Mouse (Mus musculus) cortical plate, adult 2 months (tissue): ENCODE results near the gene Cyp26b1. TPM values are rescaled to one million over a fixed set of nuclear protein-coding genes. Genes with fewer than 3 reads are reported as not detected.
"Not testable (repeated sequence)": the region's sequence is repeated elsewhere in the genome, so short reads cannot be mapped to it uniquely, and the experiment has no call there.

ENCODE experiments used
- H3K27ac ChIP-seq: fragments of 200-500 bp; 2 replicates; pipeline ENCODE4 v1.5.1; 2012; ENCODE audit warnings: low read length, control low read depth, inconsistent platforms; ENCODE audit not compliant: insufficient read depth
- H3K4me1 ChIP-seq: fragments of 200-500 bp; 2 replicates; pipeline ENCODE4 v1.6.1; 2011; ENCODE audit warnings: low read length; ENCODE audit not compliant: control insufficient read depth, insufficient read depth
- H3K4me3 ChIP-seq: fragments of 200-500 bp; 2 replicates; pipeline ENCODE4 v1.5.1; 2011; ENCODE audit warnings: mild to moderate bottlenecking, low read length, control low read depth; ENCODE audit not compliant: insufficient read depth
- CTCF ChIP-seq: fragments of 200-500 bp; IDR thresholded peaks from 2 replicates; pipeline ENCODE4 v1.5.1; 2011; ENCODE audit warnings: mild to moderate bottlenecking, control low read depth, low read length; ENCODE audit not compliant: insufficient read depth; ENCODE audit errors: extremely low read depth
- POLR2A ChIP-seq: fragments of 200-500 bp; IDR thresholded peaks from 2 replicates; pipeline ENCODE4 v1.6.1; 2011; ENCODE audit warnings: mild to moderate bottlenecking, low read length, control low read depth; ENCODE audit not compliant: insufficient read depth; ENCODE audit errors: extremely low read depth
- polyA plus RNA-seq: library from polyadenylated mRNA; depleted of rRNA; stranded (reverse); fragments of >200 nt; gene quantifications from 2 replicates; pipeline ENCODE4 v1.2.3, GENCODE M21; 2012

Cyp26b1 gene
- polyA plus RNA-seq, 1 experiment: 1.8 TPM

DNA sequence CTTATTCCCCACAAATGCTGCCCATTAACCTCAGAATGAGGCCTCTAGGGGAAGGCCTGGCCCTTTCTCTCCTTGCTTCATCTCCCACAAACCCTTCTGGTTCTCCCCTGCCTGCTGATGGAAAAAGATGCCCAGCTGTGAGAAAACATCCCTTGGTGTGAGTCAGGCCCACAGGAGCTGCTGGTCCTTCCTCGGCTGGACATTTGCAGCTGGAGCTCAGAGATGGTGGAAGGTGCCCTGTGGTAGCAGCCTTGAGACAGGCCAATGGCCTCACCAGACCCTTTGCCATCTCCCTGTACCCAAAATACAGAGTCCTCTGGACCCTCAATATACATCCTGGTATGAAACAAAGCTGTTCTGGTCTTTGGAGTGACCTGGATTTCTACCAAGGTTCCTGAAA is 22.9 kb upstream of the Cyp26b1 start:
- Histone ChIP-seq H3K4me3 (no peak overlapping the region), H3K4me1 (no peaks in the 10 kb centered on the region), H3K27ac (no peak overlapping the region)
- TF ChIP-seq CTCF (no peak), POLR2A (no peak)

GRCm38 (mm10) chr6:84613561-84613960 is 19.9 kb upstream of the Cyp26b1 start:
- TF ChIP-seq CTCF: no peak
- Histone ChIP-seq H3K4me3 (no peak overlapping the region), H3K4me1 (no peaks in the 10 kb centered on the region), H3K27ac (no peak overlapping the region)

DNA sequence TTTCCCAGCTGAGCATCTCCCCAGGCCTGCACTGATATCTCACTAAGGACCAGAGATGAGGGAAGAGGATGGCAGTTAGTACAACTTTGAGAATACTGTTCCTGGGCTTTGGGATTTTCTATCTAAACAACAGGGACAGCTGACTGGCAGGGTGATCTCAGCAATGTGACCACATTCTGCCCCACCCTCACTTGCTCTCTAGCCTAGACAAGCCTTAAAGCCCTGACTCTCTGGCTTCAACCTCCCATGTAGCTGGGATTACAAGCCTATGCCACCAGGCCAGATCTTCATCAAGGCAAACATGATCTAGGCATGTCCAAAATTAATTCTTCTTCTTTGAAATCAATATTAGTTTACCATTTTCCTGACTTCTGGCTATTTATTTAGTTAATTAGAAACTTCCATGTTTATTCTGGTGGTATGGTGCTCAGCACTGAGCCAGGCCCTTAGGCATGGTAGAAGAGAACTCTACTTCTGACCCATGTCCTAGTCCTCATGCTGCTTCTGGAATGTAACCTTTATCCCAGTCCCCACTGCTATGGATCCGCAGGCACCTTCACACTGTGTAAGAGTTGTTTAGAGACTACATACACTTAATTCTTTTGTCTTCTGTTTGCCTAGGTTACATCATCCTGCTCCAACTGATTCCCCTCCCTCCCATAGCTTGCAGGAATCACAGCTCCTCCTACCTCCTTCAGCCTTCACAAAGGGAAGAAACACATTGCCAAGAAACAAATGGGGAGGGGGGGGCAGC is 7.6 kb upstream of the Cyp26b1 start:
- Histone ChIP-seq H3K4me1 (no peaks in the 10 kb centered on the region), H3K4me3 (no peak overlapping the region), H3K27ac (no peak overlapping the region)
- TF ChIP-seq POLR2A: no peak
- TF ChIP-seq CTCF: no peak

- not testable (repeated sequence) for H3K4me1 ChIP-seq, H3K27ac ChIP-seq, H3K4me3 ChIP-seq
Measured at GRCm38 (mm10) chr6:84599296-84599695, 5.6 kb upstream of the Cyp26b1 start.

- no peaks in the 10 kb centered on the region for H3K4me1 ChIP-seq
- no peak overlapping the region for H3K4me3 ChIP-seq
- no peak overlapping the region for H3K27ac ChIP-seq
- TF ChIP-seq POLR2A (no peak), CTCF (no peak)
Measured at GRCm38 (mm10) chr6:84598725-84599124, 5.0 kb upstream of the Cyp26b1 start.

DNA sequence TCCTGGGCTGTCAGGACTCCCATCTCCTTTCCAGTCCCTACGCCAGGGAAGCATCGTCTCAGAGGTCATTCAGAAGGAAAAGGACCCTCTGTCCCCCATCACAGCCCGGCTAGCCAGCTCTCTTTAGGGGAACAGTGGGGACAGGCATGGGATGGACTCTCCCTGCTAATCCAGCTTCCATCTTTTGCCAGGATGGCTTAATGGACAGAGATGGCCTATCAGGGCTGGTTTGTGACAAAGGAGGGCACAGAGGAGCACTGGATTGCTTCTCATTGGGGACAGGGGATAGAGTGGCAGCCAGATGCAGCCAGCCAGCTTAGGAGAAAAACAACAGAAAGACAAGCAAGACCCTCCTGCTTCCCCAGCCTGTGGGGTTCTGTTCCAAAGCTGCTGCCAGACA is 918 bp upstream of the Cyp26b1 start:
- no peak overlapping the region for H3K4me3 ChIP-seq
- H3K4me1 ChIP-seq: no peaks in the 10 kb centered on the region
- no peak for TF ChIP-seq CTCF
- H3K27ac ChIP-seq: no peak overlapping the region

DNA sequence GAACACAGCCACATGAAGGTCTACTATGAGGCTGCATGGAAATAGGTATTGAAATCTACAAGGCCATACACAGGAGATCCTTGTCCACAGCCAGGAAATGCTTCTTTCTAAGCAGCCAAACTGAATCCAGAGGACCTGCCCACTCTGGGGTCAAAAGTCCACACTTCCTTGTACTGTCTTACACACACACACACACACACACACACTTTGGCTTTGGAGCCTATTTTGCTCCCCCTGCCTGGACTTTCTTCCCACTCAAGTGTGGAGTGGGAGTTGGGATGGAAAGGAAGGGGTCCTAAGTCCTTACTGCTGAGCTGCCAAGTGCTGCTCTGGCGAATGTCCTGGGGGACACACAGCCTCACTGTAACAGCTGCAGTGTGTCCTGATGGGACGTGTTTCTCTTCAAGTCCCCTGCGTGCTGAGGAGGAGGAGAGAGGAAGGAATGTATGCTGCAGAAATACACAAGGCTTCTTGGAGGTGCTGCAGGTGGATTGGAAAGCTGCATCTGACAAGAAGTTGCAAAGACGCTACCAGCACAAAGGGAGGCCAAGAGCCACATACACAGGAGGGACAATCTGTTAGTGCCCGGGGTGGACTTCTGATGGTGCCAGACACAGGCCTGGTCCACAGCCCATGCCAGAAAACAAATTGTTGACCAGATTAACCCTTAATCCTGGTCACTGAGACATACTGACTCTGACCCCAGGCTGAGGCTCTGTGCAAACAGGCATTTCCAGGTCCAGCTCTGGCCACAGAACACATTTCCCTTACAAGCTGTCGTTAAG is 2.6 kb downstream of the Cyp26b1 start:
- TF ChIP-seq POLR2A: no peak
- TF ChIP-seq CTCF: no peak
- Histone ChIP-seq H3K27ac (no peak overlapping the region), H3K4me3 (no peak overlapping the region), H3K4me1 (no peaks in the 10 kb centered on the region)

GRCm38 (mm10) chr6:84589742-84590686 is 3.7 kb downstream of the Cyp26b1 start:
- H3K4me3 ChIP-seq: no peak overlapping the region
- TF ChIP-seq POLR2A (no peak), CTCF (peak; percentile 73)
- no peaks in the 10 kb centered on the region for H3K4me1 ChIP-seq
- H3K27ac ChIP-seq: no peak overlapping the region

DNA sequence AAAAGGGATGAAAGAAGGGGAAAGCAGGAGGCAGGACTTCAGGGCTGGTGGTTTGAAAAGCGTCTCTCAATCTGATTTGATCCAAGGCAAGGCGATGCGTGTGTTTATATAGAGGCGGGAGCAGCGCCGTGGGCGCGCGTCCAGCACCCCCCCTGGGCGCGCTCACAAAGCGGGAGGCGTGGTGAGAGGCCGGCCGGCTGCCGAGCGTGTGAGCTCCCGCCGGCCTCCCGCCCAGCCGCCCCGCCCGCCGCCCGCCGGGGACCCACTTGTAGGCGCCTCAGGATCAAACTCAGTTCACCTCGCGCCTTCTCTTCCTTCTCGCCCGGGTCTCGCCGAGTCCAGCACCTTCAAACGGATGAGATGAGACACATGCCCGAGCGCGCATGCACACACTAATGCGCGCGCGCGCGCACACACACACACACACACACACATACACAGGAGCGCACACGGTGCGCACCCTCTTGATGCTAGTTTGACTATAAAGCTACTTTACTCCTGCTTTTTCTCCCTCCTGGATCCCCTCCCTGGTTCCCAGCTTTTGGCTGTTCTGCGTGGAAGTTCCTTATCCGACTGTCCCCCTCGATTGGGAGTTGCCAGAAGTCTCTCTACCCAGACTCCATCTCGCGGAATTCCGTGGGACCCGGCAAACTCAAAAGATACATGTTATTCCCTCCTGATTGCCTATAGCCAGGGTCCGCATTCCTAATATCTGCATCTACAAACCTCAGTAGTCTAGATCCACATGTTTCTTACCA is 4.6 kb downstream of the Cyp26b1 start:
- Histone ChIP-seq H3K4me1 (0 out of 2 replicates have a peak, but pooled peaks cover under 1% of the 10 kb centered on the region), H3K27ac (no peak overlapping the region), H3K4me3 (peak overlapping the region; percentile 4; the same call in 1 of the 2 replicates)
- TF ChIP-seq POLR2A (no peak), CTCF (no peak)
